Mouse (Mus musculus): ENCODE measurements at regions not wholly inside any gene's neighbourhood (a gene's known extent, or its start where the extent isn't known, plus 50 kb on each side); places are given as distances from the start of the nearest gene placed in this dataset.

DNA sequence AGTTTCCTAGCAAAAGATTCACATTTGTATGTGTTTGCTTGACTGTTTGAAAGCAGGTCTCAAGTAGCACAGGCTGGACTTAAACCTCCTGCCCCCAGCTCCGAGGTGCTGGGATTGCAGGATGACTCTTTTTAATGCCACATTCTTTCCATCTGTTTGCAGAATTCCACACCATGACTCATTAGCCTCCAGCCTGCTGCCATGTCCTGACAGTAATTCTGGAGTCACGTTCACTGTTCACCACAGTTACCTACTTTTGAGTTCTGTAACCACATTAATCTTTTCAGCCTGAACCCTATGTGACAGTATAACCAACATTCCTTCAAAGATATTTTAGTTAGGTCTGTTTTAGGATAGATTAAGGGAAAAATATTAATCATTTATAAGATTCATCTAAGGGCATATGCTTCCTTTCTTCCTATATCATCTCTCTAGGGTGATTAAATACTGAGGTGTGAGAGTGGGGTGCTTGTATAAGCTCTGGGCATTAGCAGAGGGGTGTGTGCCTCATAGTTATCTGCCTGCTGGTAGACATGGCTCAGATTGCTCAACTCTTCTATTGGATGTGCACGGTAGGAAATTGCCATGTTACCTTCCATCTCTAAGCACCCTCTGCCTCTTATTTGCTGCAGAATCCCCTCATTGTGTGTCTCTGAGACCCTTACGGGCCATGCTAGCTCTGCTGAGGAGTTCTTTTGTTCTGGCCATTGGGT is 105.3 kb upstream of the Kitl start:
- no peak overlapping the region for H3K9ac ChIP-seq (ENCODE audit: low read length)
- H3K4me1 ChIP-seq (ENCODE audit: control insufficient read depth, insufficient read depth, low read length), result no peaks in the 10 kb centered on the region
- peak; percentile 28 for DNase-seq (ENCODE audit: low spot score, missing footprints)
- H3K27ac ChIP-seq (ENCODE audit: low read depth, low read length), result no peak overlapping the region
- no peaks in the 10 kb centered on the region for H3K36me3 ChIP-seq (ENCODE audit: control insufficient read depth, insufficient read depth, low read length)
- 78% methylated on average over 4 of the region's 4 CpGs for WGBS
- no peaks in the 10 kb centered on the region for H3K27me3 ChIP-seq (ENCODE audit: control insufficient read depth, insufficient read depth, low read length)
- ATAC-seq (ENCODE audit: low FRiP score), result no peak
- no peak overlapping the region for H3K4me3 ChIP-seq (ENCODE audit: low read depth, low read length)
- H3K4me2 ChIP-seq, result no peak overlapping the region
- H3K9me3 ChIP-seq (ENCODE audit: control insufficient read depth, low read length), result no peaks in the 10 kb centered on the region

DNA sequence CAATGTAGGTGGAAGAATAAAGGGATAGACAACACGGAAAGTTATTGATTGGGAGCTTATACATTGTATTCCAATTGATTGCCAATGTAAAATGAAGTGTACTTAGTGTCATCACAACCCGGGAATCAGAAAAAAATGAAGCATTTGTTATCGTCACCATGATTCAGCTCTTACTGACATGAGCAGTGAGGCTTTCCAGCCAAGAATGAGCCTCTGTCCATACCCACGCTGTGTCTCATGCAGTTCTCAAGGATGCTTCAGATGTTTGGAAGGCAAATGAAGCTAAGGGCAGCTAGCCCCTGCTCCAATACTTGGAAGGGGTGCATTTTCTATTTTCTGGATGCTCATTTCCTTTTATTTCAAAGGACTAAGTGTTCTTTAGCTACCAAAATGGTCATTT is 107.4 kb upstream of the Kitl start:
- ATAC-seq (ENCODE audit: low FRiP score) (no peak), DNase-seq (ENCODE audit: low spot score, missing footprints) (peak; percentile 78)
- Histone ChIP-seq H3K4me3 (ENCODE audit: low read depth, low read length) (no peak overlapping the region), H3K36me3 (ENCODE audit: control insufficient read depth, insufficient read depth, low read length) (no peaks in the 10 kb centered on the region), H3K4me1 (ENCODE audit: control insufficient read depth, insufficient read depth, low read length) (no peaks in the 10 kb centered on the region), H3K9ac (ENCODE audit: low read length) (no peak overlapping the region), H3K27ac (ENCODE audit: low read depth, low read length) (no peak overlapping the region), H3K9me3 (ENCODE audit: control insufficient read depth, low read length) (no peaks in the 10 kb centered on the region), H3K4me2 (no peak overlapping the region), H3K27me3 (ENCODE audit: control insufficient read depth, insufficient read depth, low read length) (no peaks in the 10 kb centered on the region)
- WGBS, result 75% methylated on average over 4 of the region's 4 CpGs

DNA sequence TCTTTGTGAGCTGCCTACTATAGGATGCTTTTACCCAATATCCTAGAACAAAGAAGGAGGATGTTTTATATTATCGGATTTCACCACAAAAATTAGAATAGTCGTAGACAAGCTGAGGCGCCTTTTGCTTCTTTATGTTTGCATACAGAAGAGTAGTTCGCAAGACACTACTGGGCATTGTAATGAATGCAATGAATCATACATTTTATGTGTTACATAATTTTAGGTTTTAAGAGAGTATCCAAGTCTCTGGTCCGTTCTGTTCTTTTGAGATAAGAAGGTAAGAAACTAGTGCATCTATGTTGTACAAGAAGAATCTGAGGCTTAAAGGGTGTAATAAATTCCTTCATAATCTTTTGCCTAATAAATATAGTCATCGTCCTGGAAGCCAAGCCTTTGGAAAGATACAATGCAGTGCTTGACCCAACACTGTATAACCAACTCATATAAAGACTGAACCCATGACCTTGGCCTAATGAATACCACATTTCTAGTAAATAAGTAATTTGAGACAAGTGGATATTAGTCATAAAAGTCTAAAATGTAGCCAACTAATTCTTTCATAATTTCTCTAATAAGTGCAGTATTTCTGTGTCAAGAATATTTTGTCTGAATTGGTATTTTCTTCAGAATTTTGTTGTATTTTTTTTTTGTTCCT is 108.5 kb upstream of the Kitl start:
- H3K4me2 ChIP-seq, result no peak overlapping the region
- no peak overlapping the region for H3K9ac ChIP-seq (ENCODE audit: low read length)
- ATAC-seq (ENCODE audit: low FRiP score), result no peak
- 88% methylated on average over 6 of the region's 6 CpGs for WGBS
- no peaks in the 10 kb centered on the region for H3K27me3 ChIP-seq (ENCODE audit: control insufficient read depth, insufficient read depth, low read length)
- no peak overlapping the region for H3K27ac ChIP-seq (ENCODE audit: low read depth, low read length)
- H3K36me3 ChIP-seq (ENCODE audit: control insufficient read depth, insufficient read depth, low read length), result no peaks in the 10 kb centered on the region
- H3K4me3 ChIP-seq (ENCODE audit: low read depth, low read length), result no peak overlapping the region
- no peaks in the 10 kb centered on the region for H3K4me1 ChIP-seq (ENCODE audit: control insufficient read depth, insufficient read depth, low read length)
- DNase-seq (ENCODE audit: low spot score, missing footprints), result no peak
- no peaks in the 10 kb centered on the region for H3K9me3 ChIP-seq (ENCODE audit: control insufficient read depth, low read length)

DNA sequence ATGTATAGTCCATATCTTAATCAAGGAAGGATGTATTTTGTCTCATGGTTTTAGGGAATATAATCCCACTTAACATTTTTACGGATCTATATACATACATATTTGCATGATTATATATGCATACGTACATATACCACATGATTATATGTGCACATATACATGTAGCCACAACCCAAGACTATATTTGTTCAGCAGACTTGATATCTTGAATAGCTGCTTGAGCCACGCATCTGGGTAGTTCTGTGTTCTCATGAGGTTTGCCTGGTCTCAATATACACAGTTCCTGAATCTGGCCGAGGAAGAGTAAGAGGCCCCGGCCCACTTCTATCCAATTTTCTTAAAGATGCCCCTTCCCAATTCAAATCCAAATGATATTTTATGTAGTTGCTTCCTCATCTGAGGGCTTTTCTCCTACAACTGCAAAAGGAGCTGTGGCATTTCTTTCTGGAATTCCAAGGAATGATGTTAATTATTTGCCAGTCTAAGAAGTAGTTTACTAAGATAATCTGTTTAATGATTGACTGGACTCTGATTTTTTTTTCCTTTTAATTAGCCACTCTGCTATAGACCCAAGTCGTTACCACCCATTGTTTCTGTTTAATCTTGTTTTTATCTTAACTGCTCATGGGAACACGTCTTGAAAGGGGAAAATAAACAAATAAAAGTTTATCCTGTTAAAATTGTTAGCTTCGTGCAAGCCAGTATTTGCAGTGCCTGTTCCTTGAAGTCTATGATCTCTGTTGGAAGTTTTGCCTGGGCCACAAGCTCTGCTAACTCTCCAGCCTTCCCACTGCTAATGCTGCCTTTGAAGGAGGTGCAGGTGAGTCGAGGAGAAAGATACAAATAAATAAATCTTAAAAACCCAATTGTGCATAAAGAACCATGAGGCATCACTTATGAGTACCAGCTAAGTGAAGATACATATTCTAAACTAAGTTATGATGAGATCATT is 112.9 kb upstream of the Kitl start:
- Histone ChIP-seq H3K4me2 (no peak overlapping the region), H3K9me3 (ENCODE audit: control insufficient read depth, low read length) (no peaks in the 10 kb centered on the region), H3K4me3 (ENCODE audit: low read depth, low read length) (no peak overlapping the region), H3K27me3 (ENCODE audit: control insufficient read depth, insufficient read depth, low read length) (no peaks in the 10 kb centered on the region), H3K27ac (ENCODE audit: low read depth, low read length) (no peak overlapping the region), H3K36me3 (ENCODE audit: control insufficient read depth, insufficient read depth, low read length) (no peaks in the 10 kb centered on the region), H3K4me1 (ENCODE audit: control insufficient read depth, insufficient read depth, low read length) (no peaks in the 10 kb centered on the region), H3K9ac (ENCODE audit: low read length) (no peak overlapping the region)
- DNase-seq (ENCODE audit: low spot score, missing footprints) (no peak), ATAC-seq (ENCODE audit: low FRiP score) (no peak)
- 75% methylated on average over 9 of the region's 9 CpGs for WGBS

DNA sequence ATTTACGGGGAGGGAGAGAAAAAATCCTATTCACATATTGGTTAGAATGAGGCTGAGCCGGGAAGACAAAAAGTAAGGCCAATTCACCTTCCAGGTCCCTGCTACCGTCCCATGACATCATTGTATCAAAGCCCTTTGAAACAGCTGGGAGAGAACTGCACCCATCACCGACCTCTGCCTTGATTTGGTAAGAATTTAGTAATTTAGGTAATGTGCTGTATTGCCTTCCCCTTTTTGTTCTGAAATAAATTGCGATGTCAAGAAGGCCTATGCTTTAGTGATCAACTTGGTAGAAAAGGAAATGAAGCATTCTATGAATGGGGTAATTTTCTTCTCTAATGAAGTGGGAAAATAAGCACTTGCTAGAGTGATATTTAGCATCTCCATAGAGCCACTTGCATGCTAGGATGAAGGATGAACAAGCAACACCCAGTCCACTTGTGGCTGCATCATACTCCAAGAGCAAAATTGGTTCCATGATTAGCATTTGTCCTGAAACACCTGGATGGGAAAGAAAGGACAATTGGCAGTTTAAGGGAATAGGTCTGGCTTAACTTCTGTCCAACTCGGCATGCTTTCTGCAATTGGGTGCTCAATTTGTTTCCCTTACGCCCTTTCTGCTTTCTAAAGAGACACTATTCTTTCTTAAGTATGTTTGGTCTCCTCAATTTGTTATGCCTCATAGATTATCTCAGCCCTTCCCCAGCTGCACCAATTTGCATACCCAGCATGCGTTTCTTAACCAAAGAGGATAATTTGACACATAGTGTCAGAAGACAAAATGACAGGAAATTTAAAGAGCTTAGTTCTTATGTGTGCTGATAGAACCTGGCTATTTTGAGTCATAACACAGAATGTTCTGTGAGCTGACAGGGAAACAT is 114.2 kb upstream of the Kitl start:
- Histone ChIP-seq H3K9me3 (ENCODE audit: control insufficient read depth, low read length) (no peaks in the 10 kb centered on the region), H3K36me3 (ENCODE audit: control insufficient read depth, insufficient read depth, low read length) (no peaks in the 10 kb centered on the region), H3K4me2 (no peak overlapping the region), H3K27me3 (ENCODE audit: control insufficient read depth, insufficient read depth, low read length) (no peaks in the 10 kb centered on the region), H3K4me1 (ENCODE audit: control insufficient read depth, insufficient read depth, low read length) (no peaks in the 10 kb centered on the region), H3K9ac (ENCODE audit: low read length) (no peak overlapping the region), H3K4me3 (ENCODE audit: low read depth, low read length) (no peak overlapping the region), H3K27ac (ENCODE audit: low read depth, low read length) (no peak overlapping the region)
- no peak for ATAC-seq (ENCODE audit: low FRiP score)
- no peak for DNase-seq (ENCODE audit: low spot score, missing footprints)
- WGBS, result 76% methylated on average over 8 of the region's 8 CpGs

DNA sequence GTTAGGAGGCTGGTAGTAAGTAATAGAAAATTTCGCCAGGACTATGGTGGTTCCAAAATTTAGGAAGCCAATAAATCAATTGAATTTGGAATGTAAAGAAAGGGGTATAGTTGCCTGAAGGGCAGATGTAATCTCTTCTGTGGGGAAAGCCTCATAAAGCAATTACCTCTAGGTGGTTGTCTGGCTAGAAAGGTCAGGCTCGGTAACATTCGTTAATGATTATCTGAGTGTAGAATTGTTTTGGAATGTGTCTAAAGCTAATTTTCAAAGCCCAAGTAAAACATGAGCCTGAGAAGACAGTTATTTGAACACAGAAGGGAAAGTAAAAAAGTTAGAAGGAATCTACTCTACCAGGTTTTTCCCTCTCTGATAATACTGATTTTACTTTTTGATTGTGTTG is 121.4 kb upstream of the Kitl start:
- no peak overlapping the region for H3K4me2 ChIP-seq
- no peak overlapping the region for H3K9ac ChIP-seq (ENCODE audit: low read length)
- H3K4me3 ChIP-seq (ENCODE audit: low read depth, low read length), result no peak overlapping the region
- H3K27ac ChIP-seq (ENCODE audit: low read depth, low read length), result no peak overlapping the region
- H3K27me3 ChIP-seq (ENCODE audit: control insufficient read depth, insufficient read depth, low read length), result no peaks in the 10 kb centered on the region
- no peaks in the 10 kb centered on the region for H3K4me1 ChIP-seq (ENCODE audit: control insufficient read depth, insufficient read depth, low read length)
- no peaks in the 10 kb centered on the region for H3K36me3 ChIP-seq (ENCODE audit: control insufficient read depth, insufficient read depth, low read length)
- 73% methylated on average over 3 of the region's 3 CpGs for WGBS
- ATAC-seq (ENCODE audit: low FRiP score), result no peak
- DNase-seq (ENCODE audit: low spot score, missing footprints), result no peak
- no peaks in the 10 kb centered on the region for H3K9me3 ChIP-seq (ENCODE audit: control insufficient read depth, low read length)

DNA sequence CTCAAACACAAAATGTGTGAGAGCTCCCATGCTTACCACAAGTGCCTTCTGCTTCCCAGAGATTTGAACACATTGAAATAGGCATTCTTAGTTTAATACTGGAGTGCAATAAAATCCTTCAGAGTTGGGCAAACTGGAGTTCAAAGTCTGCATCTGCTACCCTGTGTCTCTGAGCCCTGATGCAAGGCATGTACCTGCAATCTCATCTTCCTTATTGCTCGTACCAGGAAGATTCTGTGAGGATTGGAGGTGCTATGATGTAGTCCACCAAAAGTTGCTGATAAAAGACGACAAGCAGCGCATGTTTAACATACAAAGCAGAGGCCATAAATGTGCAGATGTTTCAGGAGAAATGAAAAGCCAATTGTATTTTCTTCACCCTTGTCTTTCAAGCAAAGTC is 123.5 kb upstream of the Kitl start:
- no peak for DNase-seq (ENCODE audit: low spot score, missing footprints)
- H3K4me3 ChIP-seq (ENCODE audit: low read depth, low read length), result no peak overlapping the region
- no peak overlapping the region for H3K4me2 ChIP-seq
- H3K27me3 ChIP-seq (ENCODE audit: control insufficient read depth, insufficient read depth, low read length), result no peaks in the 10 kb centered on the region
- no peak overlapping the region for H3K27ac ChIP-seq (ENCODE audit: low read depth, low read length)
- H3K4me1 ChIP-seq (ENCODE audit: control insufficient read depth, insufficient read depth, low read length), result no peaks in the 10 kb centered on the region
- H3K9ac ChIP-seq (ENCODE audit: low read length), result no peak overlapping the region
- no peaks in the 10 kb centered on the region for H3K9me3 ChIP-seq (ENCODE audit: control insufficient read depth, low read length)
- no peak for ATAC-seq (ENCODE audit: low FRiP score)
- no peaks in the 10 kb centered on the region for H3K36me3 ChIP-seq (ENCODE audit: control insufficient read depth, insufficient read depth, low read length)
- 91% methylated on average over 3 of the region's 3 CpGs for WGBS

DNA sequence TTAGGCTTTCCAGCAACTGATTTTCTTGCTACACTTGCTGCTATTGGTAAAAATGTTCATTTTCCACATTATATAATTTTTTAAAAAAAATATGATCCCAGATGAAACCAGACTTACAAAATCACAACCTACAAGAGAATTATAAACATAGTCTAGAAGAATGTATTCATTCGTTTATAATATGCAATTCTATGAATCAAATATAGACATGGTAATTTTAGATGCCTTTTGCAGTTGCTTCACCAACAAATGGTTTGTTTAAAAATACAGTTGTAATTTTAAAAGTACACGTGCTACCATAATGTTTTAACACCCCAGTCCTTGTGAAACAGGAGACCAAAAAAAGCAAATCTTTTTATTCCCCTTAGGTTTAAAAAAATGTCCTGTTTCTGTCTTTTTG is 122.4 kb upstream of the Csl start:
- Histone ChIP-seq H3K4me1 (ENCODE audit: control insufficient read depth, insufficient read depth, low read length) (no peaks in the 10 kb centered on the region), H3K27me3 (ENCODE audit: control insufficient read depth, insufficient read depth, low read length) (no peaks in the 10 kb centered on the region), H3K36me3 (ENCODE audit: control insufficient read depth, insufficient read depth, low read length) (no peaks in the 10 kb centered on the region), H3K4me2 (no peak overlapping the region), H3K9me3 (ENCODE audit: control insufficient read depth, low read length) (no peaks in the 10 kb centered on the region), H3K27ac (ENCODE audit: low read depth, low read length) (no peak overlapping the region), H3K9ac (ENCODE audit: low read length) (no peak overlapping the region), H3K4me3 (ENCODE audit: low read depth, low read length) (no peak overlapping the region)
- 90% methylated on average over 2 of the region's 2 CpGs for WGBS
- ATAC-seq (ENCODE audit: low FRiP score) (no peak), DNase-seq (ENCODE audit: low spot score, missing footprints) (no peak)
